Mouse (Mus musculus) lung, adult 2 months (tissue): Measurements from ENCODE around the gene Ccdc162. TPM values are rescaled to one million over a fixed set of nuclear protein-coding genes. Genes with fewer than 3 reads are reported as not detected.

Source experiments
- DNase-seq: peaks from one replicate; pipeline ENCODE4 v3.0.0; 2022
- H3K4me1 ChIP-seq: fragments of 200-500 bp; 2 replicates; pipeline ENCODE4 v1.6.1; 2011; ENCODE audit warnings: low read length; ENCODE audit not compliant: control insufficient read depth, insufficient read depth
- H3K4me3 ChIP-seq: fragments of 200-500 bp; replicated peaks from 2 replicates; pipeline ENCODE3; 2011; ENCODE audit warnings: low read depth, mild to moderate bottlenecking, control low read depth, low read length; ENCODE audit errors: extremely low read depth
- CTCF ChIP-seq: fragments of 200-500 bp; IDR thresholded peaks from 2 replicates; pipeline ENCODE4 v1.5.1; 2011; ENCODE audit warnings: mild to moderate bottlenecking, low read length, control low read depth; ENCODE audit not compliant: insufficient read depth
- POLR2A ChIP-seq: fragments of 200-500 bp; IDR thresholded peaks from 2 replicates; pipeline ENCODE4 v1.6.1; 2011; ENCODE audit warnings: low read depth, mild to moderate bottlenecking, control low read depth, low read length, borderline replicate concordance; ENCODE audit errors: extremely low read depth
- WGBS: fragments of 180-500 bp; shearing (Covaris S2); methylation state at CpG from one replicate; pipeline ENCODE4 v1.1.7; 2018; 5-methylcytosine and 5-hydroxymethylcytosine counted together
- polyA plus RNA-seq: library from polyadenylated mRNA; depleted of rRNA; stranded (reverse); fragments of >200 nt; gene quantifications from 2 replicates; pipeline ENCODE4 v1.2.3, GENCODE M21; 2012

Ccdc162 gene
- polyA plus RNA-seq, 1 experiment = 8.5 TPM

GRCm38 (mm10) chr10:41609475-41609874 is 107.0 kb downstream of the Ccdc162 start:
- WGBS = 58% methylated on average over 1 of the region's 1 CpGs
- Histone ChIP-seq H3K4me1 (0 out of 2 replicates have a peak, but pooled peaks cover 4% of the 10 kb centered on the region), H3K4me3 (no peak overlapping the region)
- no peak for DNase-seq
- TF ChIP-seq POLR2A (no peak), CTCF (no peak)

GRCm38 (mm10) chr10:41608485-41608884 is 107.9 kb downstream of the Ccdc162 start:
- no peak for DNase-seq
- TF ChIP-seq CTCF (no peak), POLR2A (no peak)
- WGBS = 86% methylated on average over 3 of the region's 3 CpGs
- Histone ChIP-seq H3K4me1 (0 out of 2 replicates have a peak, but pooled peaks cover 4% of the 10 kb centered on the region), H3K4me3 (no peak overlapping the region)

GRCm38 (mm10) chr10:41602667-41603066 is 113.8 kb downstream of the Ccdc162 start:
- 73% methylated on average over 1 of the region's 1 CpGs for WGBS
- TF ChIP-seq POLR2A (no peak), CTCF (no peak)
- no peak for DNase-seq
- Histone ChIP-seq H3K4me3 (no peak overlapping the region), H3K4me1 (0 out of 2 replicates have a peak, but pooled peaks cover 4% of the 10 kb centered on the region)

- no peak for TF ChIP-seq POLR2A
- TF ChIP-seq CTCF = no peak
- Histone ChIP-seq H3K4me3 (no peak overlapping the region), H3K4me1 (0 out of 2 replicates have a peak, but pooled peaks cover 4% of the 10 kb centered on the region)
- DNase-seq = no peak
- 62% methylated on average over 7 of the region's 7 CpGs for WGBS
These were observed 114.4 kb downstream of the Ccdc162 start for GRCm38 (mm10) chr10:41601898-41602545.

- TF ChIP-seq POLR2A (no peak), CTCF (no peak)
- WGBS = 76% methylated on average over 4 of the region's 4 CpGs
- no peak overlapping the region for H3K4me3 ChIP-seq
- DNase-seq = no peak
- 0 out of 2 replicates have a peak, but pooled peaks cover 4% of the 10 kb centered on the region for H3K4me1 ChIP-seq
These were observed 115.1 kb downstream of the Ccdc162 start for GRCm38 (mm10) chr10:41601302-41601701.

- 58% methylated on average over 9 of the region's 9 CpGs for WGBS
- no peak for DNase-seq
- Histone ChIP-seq H3K4me1 (peaks cover 4% of the 10 kb centered on the region; the same call in 1 of the 2 replicates), H3K4me3 (no peak overlapping the region)
- TF ChIP-seq POLR2A = no peak
- no peak for TF ChIP-seq CTCF
These were observed 117.4 kb downstream of the Ccdc162 start for GRCm38 (mm10) chr10:41599051-41599450.

GRCm38 (mm10) chr10:41598221-41598620 is 118.2 kb downstream of the Ccdc162 start:
- Histone ChIP-seq H3K4me3 (no peak overlapping the region), H3K4me1 (peaks cover 4% of the 10 kb centered on the region; the same call in 1 of the 2 replicates)
- WGBS = 50% methylated on average over 9 of the region's 9 CpGs
- no peak for DNase-seq
- TF ChIP-seq POLR2A (no peak), CTCF (no peak)

GRCm38 (mm10) chr10:41595550-41595949 is 120.9 kb downstream of the Ccdc162 start:
- TF ChIP-seq POLR2A (no peak), CTCF (no peak)
- whole genome bisulfite sequencing = 37% methylated on average over 3 of the region's 3 CpGs
- H3K4me1 ChIP-seq = peaks cover 4% of the 10 kb centered on the region; the same call in 1 of the 2 replicates
- DNase-seq = no peak
- H3K4me3 ChIP-seq = no peak overlapping the region

GRCm38 (mm10) chr10:41594957-41595356 is 121.5 kb downstream of the Ccdc162 start:
- no peak for DNase-seq
- TF ChIP-seq CTCF (no peak), POLR2A (no peak)
- no peak overlapping the region for H3K4me3 ChIP-seq
- peaks cover 4% of the 10 kb centered on the region; the same call in 1 of the 2 replicates for H3K4me1 ChIP-seq
- WGBS = 48% methylated on average over 2 of the region's 2 CpGs

GRCm38 (mm10) chr10:41594433-41594832 is 122.0 kb downstream of the Ccdc162 start:
- TF ChIP-seq POLR2A (no peak), CTCF (no peak)
- WGBS = 73% methylated on average over 8 of the region's 8 CpGs
- no peak overlapping the region for H3K4me3 ChIP-seq
- H3K4me1 ChIP-seq = peaks cover 4% of the 10 kb centered on the region; the same call in 1 of the 2 replicates
- DNase-seq = no peak
